Mouse (Mus musculus): ENCODE measurements around the gene Klf11.

DNA sequence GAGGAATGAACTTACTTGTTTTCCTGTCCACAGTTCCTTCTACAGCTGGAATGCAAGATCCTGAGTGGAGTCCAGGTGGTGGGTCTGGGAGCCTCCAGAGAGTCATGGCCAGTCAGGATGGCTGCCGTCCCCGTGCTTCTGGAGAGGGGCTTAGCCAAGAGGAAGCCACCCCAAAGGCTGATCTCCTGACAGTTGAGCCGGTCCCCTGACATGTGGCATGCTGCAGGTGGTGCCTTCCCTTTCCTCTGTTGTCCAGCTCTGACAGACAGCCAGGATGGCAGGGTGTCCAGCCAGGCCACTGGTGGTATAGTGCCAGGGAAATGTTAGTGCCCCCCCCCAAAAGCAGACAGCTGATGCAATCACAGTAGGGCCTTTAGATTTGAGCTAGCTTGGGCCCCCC lies 47.4 kb downstream of the Klf11 start:
- no peak for TF ChIP-seq CTCF (conservative IDR thresholded peaks at IDR 0.05; ENCODE audit: low read length)
- no peak for TF ChIP-seq NANOG (IDR thresholded peaks at IDR 0.05; ENCODE audit: borderline replicate concordance, low read length)
